Mouse (Mus musculus) spleen, adult 2 months (tissue): ENCODE measurements around the gene Nudt9.

ENCODE experiments used
- CTCF ChIP-seq: fragments of 200-500 bp; IDR thresholded peaks from 2 replicates; pipeline ENCODE4 v1.5.1; 2011; ENCODE audit warnings: mild to moderate bottlenecking, inconsistent platforms; ENCODE audit not compliant: insufficient read depth, insufficient read length, insufficient replicate concordance; ENCODE audit errors: extremely low read depth
- POLR2A ChIP-seq: fragments of 200-500 bp; IDR thresholded peaks from 2 replicates; pipeline ENCODE4 v1.6.1; 2011; ENCODE audit warnings: low read depth, low read length, inconsistent platforms

DNA sequence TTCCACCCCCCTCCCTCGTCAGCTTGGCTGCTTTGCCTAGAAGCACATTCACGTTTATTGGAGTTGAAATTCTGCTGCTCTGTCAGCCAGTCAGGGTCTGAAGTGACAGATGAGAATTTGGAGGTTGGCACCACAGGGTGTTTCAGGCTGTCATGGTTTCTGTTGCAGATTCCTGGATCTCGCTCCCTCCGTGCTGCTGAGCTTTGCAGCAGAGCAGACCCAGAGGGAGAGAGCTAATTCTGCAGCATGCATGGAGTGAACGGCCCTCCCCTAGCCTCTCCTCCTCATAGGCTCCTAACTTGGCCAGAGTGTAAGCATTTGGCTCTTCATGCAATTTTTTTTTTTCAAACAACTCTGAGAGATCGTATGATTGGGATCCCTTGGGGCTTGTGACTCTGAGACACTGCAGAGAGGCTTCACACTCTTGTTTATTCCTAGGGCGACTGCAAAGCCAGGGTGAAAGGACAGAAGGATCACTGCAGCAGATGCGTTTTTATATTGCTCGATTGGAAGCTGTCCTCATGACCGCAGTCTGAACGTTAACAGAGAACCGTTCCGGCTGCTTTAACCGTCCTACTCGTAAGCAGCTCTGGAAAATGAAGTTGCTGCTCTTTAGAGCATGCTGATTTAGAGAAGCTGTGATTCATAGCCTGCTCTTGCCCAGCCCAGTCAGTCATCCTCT, 67.5 kb downstream of the Nudt9 start, which contains the start of gene Sparcl1:
- TF ChIP-seq POLR2A (no peak), CTCF (no peak)
